Comparison of ENCODE assay signal across 16 mouse cellular contexts in genomic region chr3:158009762-158010320, GRCm38 (mm10). TPM values are rescaled to one million over a fixed set of nuclear protein-coding genes. Genes with fewer than 3 reads are reported as not detected.
A peak's percentile ranks its signal among the peaks of the same experiment; 100 is the strongest.
DNase-seq lines count a peak whose midpoint lies in the region; ATAC-seq lines count a peak whose summit lies in the region.
"Had no signal": no experiment of that assay in that cellular context is flagged by ENCODE, and none has a peak within 500 bp of the region (broad histone marks: within the 10 kb centered on the region; RNA-seq: fewer than 3 reads in every experiment).

No protein-coding gene starts in this region.

- H3K27ac ChIP-seq in midbrain, embryonic 11.5 days (ENCODE audit: low read depth, low read length) = no peak overlapping the region
- H3K27ac ChIP-seq in midbrain, embryonic 16.5 days (ENCODE audit: low read length) = no peak overlapping the region
- no peak overlapping the region for H3K27ac ChIP-seq in forebrain, embryonic 16.5 days (ENCODE audit: low read length)
- no peak overlapping the region for H3K27ac ChIP-seq in limb, embryonic 12.5 days
- H3K27ac ChIP-seq: embryonic facial prominence, embryonic 15.5 days had no signal

- peak; percentile 23 to 24 for DNase-seq in frontal cortex, postnatal 36 days (ENCODE audit: low spot score in 2 of 2)
- no peak for DNase-seq in frontal cortex, postnatal 25 days (ENCODE audit: low spot score in 2 of 2)
- DNase-seq in midbrain, embryonic 11.5 days (ENCODE audit: low spot score, missing footprints) = no peak
- no peak for DNase-seq in cerebellum, postnatal 14 days
- DNase-seq in cerebellum, adult 8-10 months = no peak
- DNase-seq: adrenal gland, postnatal 25 days; cerebellum, adult 11-12 months; gastrocnemius, postnatal 10 days; kidney, adult 11 months; lung, adult 18-20 months; retina, postnatal 1 day; thymus, postnatal 25 days had no signal

- peaks cover 8% of the 10 kb centered on the region for H3K36me3 ChIP-seq in midbrain, embryonic 11.5 days (ENCODE audit: control insufficient read depth, insufficient read depth, low read length)
- peaks cover 28% of the 10 kb centered on the region for H3K36me3 ChIP-seq in midbrain, embryonic 16.5 days (ENCODE audit: control insufficient read depth, insufficient read depth, low read length)
- H3K36me3 ChIP-seq in forebrain, embryonic 16.5 days (ENCODE audit: control insufficient read depth, insufficient read depth) = peaks cover 25% of the 10 kb centered on the region
- peaks cover 59% of the 10 kb centered on the region for H3K36me3 ChIP-seq in limb, embryonic 12.5 days

- no peak overlapping the region for H3K4me2 ChIP-seq in midbrain, embryonic 11.5 days
- no peak overlapping the region for H3K4me2 ChIP-seq in midbrain, embryonic 16.5 days (ENCODE audit: low read length)
- no peak overlapping the region for H3K4me2 ChIP-seq in forebrain, embryonic 16.5 days (ENCODE audit: low read length)
- H3K4me2 ChIP-seq in limb, embryonic 12.5 days = no peak overlapping the region
- H3K4me2 ChIP-seq: embryonic facial prominence, embryonic 15.5 days had no signal

- no peaks in the 10 kb centered on the region for H3K27me3 ChIP-seq in midbrain, embryonic 11.5 days (ENCODE audit: control insufficient read depth, insufficient read depth, low read length)
- H3K27me3 ChIP-seq in midbrain, embryonic 16.5 days (ENCODE audit: control insufficient read depth, insufficient read depth, low read depth, low read length) = no peaks in the 10 kb centered on the region
- no peaks in the 10 kb centered on the region for H3K27me3 ChIP-seq in forebrain, embryonic 16.5 days (replicated peaks; ENCODE audit: control insufficient read depth, insufficient read depth, low read length)
- no peaks in the 10 kb centered on the region for H3K27me3 ChIP-seq in limb, embryonic 12.5 days
- H3K27me3 ChIP-seq: embryonic facial prominence, embryonic 15.5 days had no signal

- WGBS in midbrain, embryonic 11.5 days = 48% methylated on average over 1 of the region's 1 CpGs
- 52% methylated on average over 1 of the region's 1 CpGs for WGBS in midbrain, embryonic 16.5 days
- 44% methylated on average over 1 of the region's 1 CpGs for WGBS in forebrain, embryonic 16.5 days
- whole genome bisulfite sequencing in limb, embryonic 12.5 days = 30% methylated on average over 1 of the region's 1 CpGs

- peak; percentile 38 for ATAC-seq in midbrain, embryonic 11.5 days (ENCODE audit: low FRiP score)
- no peak for ATAC-seq in midbrain, embryonic 16.5 days
- ATAC-seq in forebrain, embryonic 16.5 days = peak; percentile 21; the same call in 1 of the 2 replicates
- peak; percentile 32; the same call in 1 of the 2 replicates for ATAC-seq in limb, embryonic 12.5 days (ENCODE audit: insufficient number of reproducible peaks, insufficient read depth, low FRiP score, low TSS enrichment, low read depth)

- H3K9ac ChIP-seq in midbrain, embryonic 11.5 days (ENCODE audit: low read length) = no peak overlapping the region
- H3K9ac ChIP-seq in midbrain, embryonic 16.5 days (ENCODE audit: low read depth, low read length) = no peak overlapping the region
- H3K9ac ChIP-seq in forebrain, embryonic 16.5 days (replicated peaks; ENCODE audit: low read depth, low read length) = no peak overlapping the region
- no peak overlapping the region for H3K9ac ChIP-seq in limb, embryonic 12.5 days (replicated peaks)
- H3K9ac ChIP-seq: embryonic facial prominence, embryonic 15.5 days had no signal

- no peak overlapping the region for H3K4me3 ChIP-seq in midbrain, embryonic 11.5 days (ENCODE audit: low read depth, low read length)
- no peak overlapping the region for H3K4me3 ChIP-seq in midbrain, embryonic 16.5 days (ENCODE audit: low read depth, low read length)
- H3K4me3 ChIP-seq in forebrain, embryonic 16.5 days (replicated peaks; ENCODE audit: low read length) = no peak overlapping the region
- H3K4me3 ChIP-seq in limb, embryonic 12.5 days (replicated peaks) = no peak overlapping the region
- H3K4me3 ChIP-seq: embryonic facial prominence, embryonic 15.5 days had no signal

- no peaks in the 10 kb centered on the region for H3K4me1 ChIP-seq in midbrain, embryonic 11.5 days (ENCODE audit: control insufficient read depth, insufficient read depth, low read length)
- H3K4me1 ChIP-seq in midbrain, embryonic 16.5 days (ENCODE audit: control insufficient read depth, insufficient read depth, low read length) = no peaks in the 10 kb centered on the region
- H3K4me1 ChIP-seq in forebrain, embryonic 16.5 days (replicated peaks; ENCODE audit: control insufficient read depth, insufficient read depth, low read length) = no peaks in the 10 kb centered on the region
- H3K4me1 ChIP-seq in limb, embryonic 12.5 days (replicated peaks) = no peaks in the 10 kb centered on the region
- H3K4me1 ChIP-seq: embryonic facial prominence, embryonic 15.5 days had no signal

- H3K9me3 ChIP-seq in midbrain, embryonic 11.5 days (ENCODE audit: control insufficient read depth, low read length) = no peaks in the 10 kb centered on the region
- no peaks in the 10 kb centered on the region for H3K9me3 ChIP-seq in midbrain, embryonic 16.5 days (replicated peaks; ENCODE audit: control insufficient read depth, low read length, poor library complexity, severe bottlenecking)
- H3K9me3 ChIP-seq in forebrain, embryonic 16.5 days (ENCODE audit: control insufficient read depth, low read length) = no peaks in the 10 kb centered on the region
- no peaks in the 10 kb centered on the region for H3K9me3 ChIP-seq in limb, embryonic 12.5 days
- H3K9me3 ChIP-seq: embryonic facial prominence, embryonic 15.5 days had no signal

RNA-seq across cellular contexts. Expression of gene Srsf11, which starts 26.6 kb away (rescaled TPM):
- polyA plus RNA-seq in midbrain, embryonic 11.5 days (2014; fragmentation: Nextera tagmentation; extraction: Ambion mirVana) = 338 and 356 TPM in 2 replicates
- polyA plus RNA-seq in midbrain, embryonic 16.5 days (2015; fragmentation: Nextera tagmentation; extraction: Ambion mirVana) = 226 and 241 TPM in 2 replicates
- polyA plus RNA-seq in forebrain, embryonic 16.5 days (2015; fragmentation: Nextera tagmentation; extraction: Ambion mirVana) = 277 and 288 TPM in 2 replicates
- polyA plus RNA-seq in limb, embryonic 12.5 days (2016; fragmentation: Nextera tagmentation; extraction: Ambion mirVana) = 347 and 349 TPM in 2 replicates

RNA-seq across cellular contexts. Expression of gene Lrrc40, which starts 26.6 kb away (rescaled TPM):
- 95.5 and 106 TPM in 2 replicates for polyA plus RNA-seq in midbrain, embryonic 11.5 days (2014; fragmentation: Nextera tagmentation; extraction: Ambion mirVana)
- polyA plus RNA-seq in midbrain, embryonic 16.5 days (2015; fragmentation: Nextera tagmentation; extraction: Ambion mirVana) = 58.4 and 61.9 TPM in 2 replicates
- polyA plus RNA-seq in forebrain, embryonic 16.5 days (2015; fragmentation: Nextera tagmentation; extraction: Ambion mirVana) = 56.8 and 70.4 TPM in 2 replicates
- polyA plus RNA-seq in limb, embryonic 12.5 days (2016; fragmentation: Nextera tagmentation; extraction: Ambion mirVana) = 67.7 and 76.1 TPM in 2 replicates

Comparison
In these comparisons a context has a peak if more than half of its experiments do, and no peak if none do; other contexts are left out.
1. DNase-seq: peak in frontal cortex, postnatal 36 days (2 of 2); none in frontal cortex, postnatal 25 days (0 of 2), midbrain, embryonic 11.5 days (single experiment), cerebellum, postnatal 14 days (0 of 2) and cerebellum, adult 8-10 months (single experiment).